Mouse (Mus musculus) forebrain, embryonic 14.5 days (tissue): ENCODE data around the gene Fam53a. TPM values are rescaled to one million over a fixed set of nuclear protein-coding genes. Genes with fewer than 3 reads are reported as not detected.

Source experiments
- ATAC-seq: fragments of 200-750 bp; cut with Nextera tagmentation; 2 replicates; pipeline ENCODE4 v1.8.0; 2017; ENCODE audit warnings: mild to moderate bottlenecking, moderate library complexity
- DNase-seq: peaks from one replicate; pipeline ENCODE4 v3.0.0-alpha.2; 2015; ENCODE audit warnings: low spot score
- H3K27ac ChIP-seq: fragments of 300-500 bp; sonication (generic); 2 replicates; pipeline ENCODE4 v1.5.1; 2014; ENCODE audit warnings: low read depth, mild to moderate bottlenecking, control low read depth, low read length, moderate library complexity
- H3K27me3 ChIP-seq: fragments of 300-500 bp; sonication (generic); replicated peaks from 2 replicates; pipeline ENCODE4 v1.6.1; 2014; ENCODE audit warnings: low read length, control low read depth, mixed read lengths; ENCODE audit not compliant: control insufficient read depth, insufficient read depth
- H3K36me3 ChIP-seq: fragments of 300-500 bp; sonication (generic); 2 replicates; pipeline ENCODE4 v1.6.1; 2014; ENCODE audit warnings: low read length, control low read depth; ENCODE audit not compliant: control insufficient read depth, insufficient read depth
- H3K4me1 ChIP-seq: fragments of 300-500 bp; sonication (generic); 2 replicates; pipeline ENCODE4 v1.6.1; 2014; ENCODE audit warnings: antibody characterized with exemption, low read length, control low read depth; ENCODE audit not compliant: control insufficient read depth, insufficient read depth
- H3K4me2 ChIP-seq: fragments of 300-500 bp; sonication (generic); 2 replicates; pipeline ENCODE4 v1.6.1; 2014; ENCODE audit warnings: mild to moderate bottlenecking, control low read depth, low read length
- H3K4me3 ChIP-seq: fragments of 300-500 bp; sonication (generic); 2 replicates; pipeline ENCODE4 v1.5.1; 2014; ENCODE audit warnings: low read depth, low read length, control low read depth
- H3K9ac ChIP-seq: fragments of 300-500 bp; sonication (generic); 2 replicates; pipeline ENCODE4 v1.6.1; 2014; ENCODE audit warnings: mild to moderate bottlenecking, low read length, control low read depth, moderate library complexity
- H3K9me3 ChIP-seq: fragments of 300-500 bp; sonication (generic); replicated peaks from 2 replicates; pipeline ENCODE4 v1.6.1; 2016; ENCODE audit warnings: low read length, control low read depth, mixed read lengths; ENCODE audit not compliant: control insufficient read depth
- WGBS: fragments of 180-500 bp; shearing (Covaris S2); extraction: QIAGEN DNeasy Blood & Tissue Kit; methylation state at CpG from one replicate; pipeline ENCODE4 v1.1.7; 2014; 5-methylcytosine and 5-hydroxymethylcytosine counted together
- polyA plus RNA-seq: library from polyadenylated mRNA; unstranded; fragments of >200 nt; fragmentation: Nextera tagmentation; extraction: Ambion mirVana; gene quantifications from 2 replicates; pipeline ENCODE4 v1.2.1, GENCODE M21; 2014

The Fam53a gene
- polyA plus RNA-seq, 1 experiment from 2014 or later: 46.3 TPM

DNA sequence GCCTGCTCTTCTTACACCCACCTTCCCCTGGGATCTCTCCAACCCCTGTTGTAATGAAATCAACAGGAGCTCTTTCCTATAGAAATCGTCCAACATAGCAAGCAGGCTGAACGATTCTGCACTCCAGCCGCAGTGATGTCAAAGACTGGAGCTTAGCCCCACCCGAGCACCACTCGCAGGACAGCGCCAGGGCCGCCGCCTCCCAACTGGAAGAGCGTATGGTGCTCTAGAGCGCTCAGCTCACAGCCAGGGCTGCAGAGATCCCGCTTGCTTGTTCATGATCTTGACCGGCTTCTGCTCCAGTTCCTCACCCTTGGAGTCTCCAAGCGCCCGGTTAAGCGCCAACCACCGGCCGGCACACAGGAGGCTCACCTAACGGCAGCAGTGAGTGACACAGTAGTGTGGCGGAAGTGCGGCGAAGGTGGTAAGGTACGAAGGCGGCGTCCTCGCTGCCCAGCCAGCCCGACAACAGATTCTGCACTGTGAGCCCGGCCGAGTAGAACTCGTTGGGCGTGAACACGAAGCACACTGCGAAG lies 27.9 kb upstream of the Fam53a start:
- DNase-seq: peak; percentile 13
- H3K27ac ChIP-seq: peak overlapping the region; percentile 93
- no peaks in the 10 kb centered on the region for H3K9me3 ChIP-seq
- H3K36me3 ChIP-seq: peaks cover 31% of the 10 kb centered on the region
- H3K4me2 ChIP-seq: peak overlapping the region; percentile 96
- H3K27me3 ChIP-seq: no peaks in the 10 kb centered on the region
- peak overlapping the region; percentile 79 for H3K9ac ChIP-seq
- H3K4me1 ChIP-seq: peaks cover 17% of the 10 kb centered on the region
- ATAC-seq: peak; percentile 25; the same call in 1 of the 2 replicates
- H3K4me3 ChIP-seq: peak overlapping the region; percentile 73
- under 1% methylated on average over 32 of the region's 32 CpGs for WGBS

DNA sequence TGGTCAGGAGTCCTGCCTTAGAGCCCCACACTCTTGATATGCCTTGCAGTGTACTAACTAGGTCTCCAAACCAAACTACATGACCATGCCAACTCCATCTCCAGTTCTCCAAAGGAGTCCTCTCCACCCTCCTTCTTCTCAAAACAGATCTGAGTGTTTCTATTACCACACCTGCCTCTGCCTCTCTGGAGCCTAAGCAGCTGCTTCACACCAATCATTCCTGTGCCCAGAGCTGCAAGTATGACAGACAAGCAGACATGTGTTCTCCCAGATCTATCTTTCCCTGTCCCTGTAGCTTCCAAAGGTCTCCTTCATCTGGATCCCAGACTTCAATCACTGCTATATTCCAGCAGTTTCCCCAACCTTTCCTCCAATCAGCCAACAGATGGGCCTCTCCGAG lies 27.3 kb upstream of the Fam53a start:
- H3K4me1 ChIP-seq: peaks cover 17% of the 10 kb centered on the region
- peaks cover 31% of the 10 kb centered on the region for H3K36me3 ChIP-seq
- H3K27ac ChIP-seq: no peak overlapping the region
- H3K4me3 ChIP-seq: peak overlapping the region; percentile 73
- ATAC-seq (no peak), DNase-seq (no peak)
- peak overlapping the region; percentile 96 for H3K4me2 ChIP-seq
- H3K27me3 ChIP-seq: no peaks in the 10 kb centered on the region
- no peaks in the 10 kb centered on the region for H3K9me3 ChIP-seq
- 48% methylated on average over 1 of the region's 1 CpGs for WGBS
- H3K9ac ChIP-seq: peak overlapping the region; percentile 79

DNA sequence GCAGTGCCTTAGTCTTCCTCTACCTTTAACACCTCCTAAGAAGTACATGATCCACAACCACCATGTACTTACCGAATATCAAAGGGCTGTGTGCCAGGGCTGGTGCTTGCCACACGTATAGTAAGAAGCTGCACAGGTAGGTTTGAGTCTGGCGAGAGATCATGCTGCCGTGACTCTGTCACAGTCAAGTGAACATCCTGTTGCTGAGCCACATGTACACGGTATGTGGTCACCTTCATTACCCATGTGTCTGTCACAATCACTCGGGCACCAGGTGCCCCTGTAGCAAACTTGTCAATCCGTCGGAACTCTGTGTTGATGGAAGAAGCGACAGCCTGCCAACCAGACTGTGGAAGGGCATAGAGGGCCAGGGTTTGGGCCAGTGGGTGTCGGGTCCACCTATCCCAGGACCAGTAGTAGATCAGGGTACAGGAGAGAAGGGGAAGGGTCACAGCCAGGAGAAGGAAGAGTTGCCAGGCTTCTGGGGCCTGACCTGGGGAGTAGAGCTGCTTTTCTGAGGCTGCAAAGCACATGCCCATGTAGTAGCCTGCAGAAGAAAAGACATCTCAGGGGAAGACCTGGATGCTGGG lies 25.9 kb upstream of the Fam53a start:
- Histone ChIP-seq H3K27me3 (no peaks in the 10 kb centered on the region), H3K9me3 (no peaks in the 10 kb centered on the region), H3K4me1 (peaks cover 26% of the 10 kb centered on the region), H3K4me2 (no peak overlapping the region), H3K9ac (no peak overlapping the region), H3K36me3 (peaks cover 26% of the 10 kb centered on the region), H3K27ac (no peak overlapping the region), H3K4me3 (no peak overlapping the region)
- WGBS: 94% methylated on average over 10 of the region's 10 CpGs
- DNase-seq (no peak), ATAC-seq (no peak)

DNA sequence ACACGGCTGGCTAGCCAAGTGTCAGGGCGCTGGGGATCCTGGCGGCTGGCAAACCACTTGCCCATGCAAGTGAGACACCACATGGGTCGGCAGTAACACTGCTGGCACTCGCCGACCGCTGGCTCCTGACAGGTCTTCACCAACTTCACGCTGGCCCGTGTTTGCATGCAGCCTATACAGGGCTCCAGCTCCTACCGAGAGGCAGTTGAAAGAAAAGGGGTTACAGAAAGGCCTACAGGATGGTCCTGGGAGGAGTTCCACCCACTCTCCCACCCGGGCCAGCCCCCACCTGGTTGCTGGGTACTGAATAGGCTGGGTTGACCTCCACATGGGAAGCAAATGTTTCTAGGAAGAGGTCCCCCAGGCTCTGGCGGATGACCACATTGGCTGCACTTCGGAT lies 25.0 kb upstream of the Fam53a start:
- DNase-seq (no peak), ATAC-seq (no peak)
- Histone ChIP-seq H3K36me3 (peaks cover 32% of the 10 kb centered on the region), H3K4me1 (peaks cover 29% of the 10 kb centered on the region), H3K9ac (no peak overlapping the region), H3K27ac (no peak overlapping the region), H3K9me3 (no peaks in the 10 kb centered on the region), H3K4me2 (no peak overlapping the region), H3K27me3 (no peaks in the 10 kb centered on the region), H3K4me3 (no peak overlapping the region)
- WGBS: 95% methylated on average over 13 of the region's 13 CpGs

DNA sequence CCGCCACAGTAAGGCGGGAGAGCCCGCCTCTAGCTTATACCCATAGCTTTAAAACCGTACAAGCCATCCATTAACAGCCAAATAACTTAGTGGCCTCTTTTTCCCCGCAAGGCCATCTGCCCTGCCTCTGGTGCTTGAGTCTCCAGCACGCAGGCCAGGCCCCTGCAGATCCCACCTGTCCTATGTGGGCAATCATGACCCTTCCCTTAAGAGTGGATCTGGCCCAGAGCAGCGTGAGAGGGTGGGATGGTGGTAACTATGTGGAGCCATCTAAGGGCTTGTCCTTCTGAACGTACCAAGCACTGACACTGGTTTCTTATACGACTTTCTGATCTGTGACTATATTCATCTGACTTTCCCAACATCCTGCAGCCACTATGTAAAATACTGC lies 23.3 kb upstream of the Fam53a start:
- H3K4me3 ChIP-seq: peak overlapping the region; percentile 86
- H3K4me1 ChIP-seq: peaks cover 22% of the 10 kb centered on the region
- H3K27ac ChIP-seq: peak overlapping the region; percentile 44
- DNase-seq (no peak), ATAC-seq (no peak; the same call in 1 of the 2 replicates)
- peak overlapping the region; percentile 80 for H3K9ac ChIP-seq
- no peaks in the 10 kb centered on the region for H3K27me3 ChIP-seq
- WGBS: 2% methylated on average over 9 of the region's 9 CpGs
- peak overlapping the region; percentile 53 for H3K4me2 ChIP-seq
- H3K36me3 ChIP-seq: peaks cover 45% of the 10 kb centered on the region
- no peaks in the 10 kb centered on the region for H3K9me3 ChIP-seq

DNA sequence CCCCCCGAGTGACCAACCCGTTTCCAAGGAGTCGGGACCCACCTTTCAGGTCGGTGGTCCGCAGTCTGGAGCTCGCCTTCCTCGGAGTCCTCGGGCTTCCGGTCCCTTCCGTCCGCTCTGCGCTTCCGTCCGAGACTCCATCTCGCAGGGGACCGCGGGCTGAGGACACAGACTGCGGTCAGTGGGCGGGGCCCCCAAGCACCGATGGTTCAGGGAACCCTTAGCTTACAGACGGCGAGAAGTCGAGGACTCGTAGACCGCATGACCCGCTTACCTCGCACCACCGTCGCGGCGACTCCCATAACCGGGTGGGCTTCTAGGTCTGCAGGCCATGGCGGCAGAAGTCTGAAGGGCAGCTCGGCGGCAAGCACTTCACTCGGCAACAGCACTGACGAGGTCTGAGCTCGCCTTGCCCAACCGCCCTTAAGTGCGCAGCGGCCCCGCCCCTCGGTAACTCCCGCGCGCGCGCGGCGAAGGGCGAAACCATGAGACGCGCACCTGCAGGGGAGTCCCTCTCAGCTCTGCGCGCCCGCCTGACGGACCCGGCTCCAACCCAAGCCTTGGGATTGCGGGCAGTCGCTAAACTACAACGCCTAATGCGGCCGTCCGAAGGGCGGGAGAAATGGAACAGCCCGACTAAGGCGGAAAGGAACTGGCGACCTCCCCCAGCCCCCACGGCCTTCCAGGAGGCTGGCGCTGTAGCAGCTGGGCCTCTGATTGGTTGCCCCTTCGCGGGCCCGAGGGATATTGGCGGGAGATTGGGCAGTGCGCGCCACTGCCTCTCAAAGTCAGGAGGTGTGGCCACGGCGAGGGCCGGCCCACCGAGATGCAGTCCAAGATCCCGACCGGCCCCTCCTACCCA lies 22.7 kb upstream of the Fam53a start, which contains the start of gene Slbp:
Slbp (minus strand) TSS at position 654 of the 862 bp plus-strand sequence.
- Histone ChIP-seq H3K9ac (peak within 1 kb of the TSS; percentile 80), H3K27ac (peak within 1 kb of the TSS; percentile 96), H3K4me1 (peaks cover 22% of the 10 kb centered on the region), H3K4me2 (peak within 1 kb of the TSS; percentile 53), H3K9me3 (no peaks in the 10 kb centered on the region), H3K4me3 (peak within 1 kb of the TSS; percentile 86), H3K36me3 (peaks cover 51% of the 10 kb centered on the region), H3K27me3 (no peaks in the 10 kb centered on the region)
- ATAC-seq (peak; percentile 97), DNase-seq (peak; percentile 97)
- WGBS: under 1% methylated on average over 82 of the region's 82 CpGs

DNA sequence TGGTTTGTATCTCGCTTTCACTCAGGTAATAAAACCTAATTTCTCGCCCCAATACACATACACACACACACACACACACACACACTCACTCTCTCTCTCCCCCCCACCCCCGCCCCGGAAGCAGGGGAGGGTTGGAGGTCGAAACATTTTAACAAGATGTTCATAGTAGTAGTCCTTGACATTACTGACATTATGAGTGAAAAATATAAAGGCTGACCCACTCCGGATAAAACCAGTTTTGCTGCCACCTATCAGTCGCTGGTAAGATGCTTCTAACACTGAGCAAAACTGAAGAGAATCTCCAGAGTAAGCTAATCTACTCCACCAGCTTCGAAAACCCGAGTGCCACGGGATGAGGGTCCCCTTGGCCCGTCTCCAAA lies 22.1 kb upstream of the Fam53a start:
- DNase-seq: no peak
- peak overlapping the region; percentile 80 for H3K9ac ChIP-seq

DNA sequence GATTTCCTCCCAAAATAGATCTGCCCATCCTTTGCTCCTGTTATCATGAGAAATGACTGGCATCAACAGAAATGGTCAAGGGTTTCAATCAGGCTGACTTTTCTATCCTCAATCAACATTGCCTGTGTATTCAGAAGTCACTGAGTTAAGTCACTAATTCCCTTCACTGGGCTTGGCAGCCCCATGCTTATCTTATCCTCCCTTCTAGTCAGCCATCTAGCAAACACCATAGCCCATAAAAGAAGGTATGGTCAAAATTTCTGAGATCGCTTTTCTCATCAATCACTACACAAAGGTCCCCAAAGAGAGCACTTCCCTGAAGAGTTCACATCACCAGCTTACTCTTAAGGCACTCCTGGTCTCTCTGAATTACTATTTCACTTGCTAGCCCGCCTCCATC lies 21.6 kb upstream of the Fam53a start:
- Histone ChIP-seq H3K4me2 (peak overlapping the region; percentile 53), H3K4me3 (peak overlapping the region; percentile 86), H3K27me3 (no peaks in the 10 kb centered on the region), H3K27ac (no peak overlapping the region), H3K9me3 (no peaks in the 10 kb centered on the region), H3K36me3 (peaks cover 58% of the 10 kb centered on the region), H3K4me1 (peaks cover 12% of the 10 kb centered on the region), H3K9ac (peak overlapping the region; percentile 80)
- ATAC-seq: no peak
- DNase-seq: no peak
- 17% methylated on average over 2 of the region's 2 CpGs for WGBS

More for the DNA sequence above, 22.1 kb upstream of the Fam53a start:
- Histone ChIP-seq H3K9me3 (no peaks in the 10 kb centered on the region), H3K36me3 (peaks cover 56% of the 10 kb centered on the region), H3K27me3 (no peaks in the 10 kb centered on the region), H3K4me1 (peaks cover 15% of the 10 kb centered on the region), H3K4me3 (peak overlapping the region; percentile 86), H3K4me2 (peak overlapping the region; percentile 53), H3K27ac (peak overlapping the region; percentile 96)
- 0 out of 2 replicates have a peak, but pooled peaks have one; percentile 0 for ATAC-seq
- under 1% methylated on average over 11 of the region's 11 CpGs for WGBS
